Comparison of ENCODE assay signal across 9 mouse cellular contexts in the genomic region with DNA sequence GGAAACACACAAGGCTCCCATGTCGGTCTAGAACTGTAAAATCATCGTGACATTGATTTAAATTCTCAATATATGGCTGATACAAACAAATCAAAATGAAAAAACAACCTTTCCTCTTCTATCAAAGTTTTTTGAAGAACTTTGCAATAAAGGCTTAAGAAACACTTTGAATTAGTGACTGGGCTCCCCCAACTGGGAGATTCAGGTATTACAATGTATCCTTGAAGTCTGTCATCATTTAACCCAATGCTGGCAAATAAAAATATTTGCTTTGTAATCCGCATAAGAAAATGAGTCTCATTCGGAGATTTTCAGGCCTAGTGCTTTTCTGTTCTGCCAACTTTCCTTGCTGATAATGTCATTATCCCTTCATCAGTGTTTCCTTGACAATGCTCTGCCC.
DNase-seq lines count a peak whose midpoint lies in the region; ATAC-seq and TF ChIP-seq lines count a peak whose summit lies in the region.
"Had no signal": no experiment of that assay in that cellular context is flagged by ENCODE, and none has a peak within 500 bp of the region (broad histone marks: within the 10 kb centered on the region; RNA-seq: fewer than 3 reads in every experiment).

No protein-coding gene starts in this region.

- no peak for TF ChIP-seq EP300 in lung, postnatal 0 days (IDR thresholded peaks at IDR 0.05)

- intact Hi-C loops in gastrocnemius, adult 2 months (cut with DNase I) = no loop called here
- intact Hi-C loops in gastrocnemius, postnatal 36 days (cut with DNase I) = no loop called here

- TF ChIP-seq CTCF in gastrocnemius, adult 2 months (IDR thresholded peaks at IDR 0.05) = peak; percentile 46
- peak; percentile 55 for TF ChIP-seq CTCF in lung, postnatal 0 days (IDR thresholded peaks at IDR 0.05)
- TF ChIP-seq CTCF in layer of hippocampus, adult 2 months (conservative IDR thresholded peaks at IDR 0.05) = peak; percentile 93

- H3K4me3 ChIP-seq in gastrocnemius, adult 2 months = no peak overlapping the region
- H3K4me3 ChIP-seq in lung, postnatal 0 days (ENCODE audit: low read depth, low read length) = no peak overlapping the region
- no peak overlapping the region for H3K4me3 ChIP-seq in layer of hippocampus, adult 2 months
- H3K4me3 ChIP-seq: heart, embryonic 13.5 days had no signal

- 16% methylated on average over 4 of the region's 4 CpGs for WGBS in lung, postnatal 0 days

- H3K27me3 ChIP-seq in lung, postnatal 0 days (replicated peaks; ENCODE audit: insufficient read depth, low read length) = no peaks in the 10 kb centered on the region
- H3K27me3 ChIP-seq: heart, embryonic 13.5 days had no signal

- no peaks in the 10 kb centered on the region for H3K4me1 ChIP-seq in lung, postnatal 0 days (ENCODE audit: insufficient read depth, low read depth, low read length)
- H3K4me1 ChIP-seq: heart, embryonic 13.5 days had no signal

- no peaks in the 10 kb centered on the region for H3K9me3 ChIP-seq in lung, postnatal 0 days (ENCODE audit: low read length)
- H3K9me3 ChIP-seq: heart, embryonic 13.5 days had no signal

- H3K27ac ChIP-seq in gastrocnemius, adult 2 months = no peak overlapping the region
- H3K27ac ChIP-seq in lung, postnatal 0 days (ENCODE audit: low read length) = no peak overlapping the region
- no peak overlapping the region for H3K27ac ChIP-seq in layer of hippocampus, adult 2 months
- H3K27ac ChIP-seq: heart, embryonic 13.5 days had no signal

- no peak overlapping the region for H3K9ac ChIP-seq in lung, postnatal 0 days (replicated peaks; ENCODE audit: low read depth)
- H3K9ac ChIP-seq: heart, embryonic 13.5 days had no signal

- H3K4me2 ChIP-seq in lung, postnatal 0 days (replicated peaks; ENCODE audit: low read depth, low read length) = no peak overlapping the region
- H3K4me2 ChIP-seq: heart, embryonic 13.5 days had no signal

- ATAC-seq in lung, postnatal 0 days = no peak

- DNase-seq in gastrocnemius, adult 2 months = no peak
- DNase-seq in gastrocnemius, postnatal 36 days = no peak
- DNase-seq in lung, postnatal 0 days (ENCODE audit: low spot score) = peak; percentile 46
- DNase-seq in lung, adult 18-20 months = no peak
- peak; percentile 48 for DNase-seq in R1 (ENCODE audit: low read depth, low spot score)
- peak; percentile 25 to 70 for DNase-seq in layer of hippocampus, adult 2 months (ENCODE audit: low spot score in 2 of 2)
- DNase-seq in spleen, postnatal 36 days (ENCODE audit: low spot score in 2 of 2) = no peak
- no peak for DNase-seq in spleen, adult 18-20 months

- no peaks in the 10 kb centered on the region for H3K36me3 ChIP-seq in lung, postnatal 0 days (ENCODE audit: insufficient read depth, low read length)
- H3K36me3 ChIP-seq: heart, embryonic 13.5 days had no signal

Comparison
In these comparisons a context has a peak if more than half of its experiments do, and no peak if none do; other contexts are left out.
1. DNase-seq: peak in lung, postnatal 0 days (single experiment), R1 (single experiment) and layer of hippocampus, adult 2 months (2 of 2); none in gastrocnemius, adult 2 months (single experiment), gastrocnemius, postnatal 36 days (0 of 2), lung, adult 18-20 months (0 of 2), spleen, postnatal 36 days (0 of 2) and spleen, adult 18-20 months (0 of 2).
2. Peak in every context shown above with its lines, with median percentiles within 50 percentile points of each other: CTCF ChIP-seq.